In genomic region chr1:192736524-192736923, GRCm38 (mm10) we compare ENCODE assay signal across 9 mouse cellular contexts. TPM values are rescaled to one million over a fixed set of nuclear protein-coding genes. Genes with fewer than 3 reads are reported as not detected.
DNase-seq lines count a peak whose midpoint lies in the region; ATAC-seq lines count a peak whose summit lies in the region.
"Had no signal": no experiment of that assay in that cellular context is flagged by ENCODE, and none has a peak within 500 bp of the region (broad histone marks: within the 10 kb centered on the region; RNA-seq: fewer than 3 reads in every experiment).

No protein-coding gene starts in this region.

- H3K4me3 ChIP-seq in kidney, embryonic 14.5 days (ENCODE audit: low read length), result no peak overlapping the region
- H3K4me3 ChIP-seq in limb, embryonic 11.5 days (ENCODE audit: low read depth, low read length), result no peak overlapping the region
- H3K4me3 ChIP-seq: left cerebral cortex, adult 2 months had no signal

- H3K9ac ChIP-seq in kidney, embryonic 14.5 days (ENCODE audit: low read depth, low read length), result no peak overlapping the region
- peak overlapping the region; percentile 43 for H3K9ac ChIP-seq in limb, embryonic 11.5 days (ENCODE audit: low read length)

- peak; percentile 18 for DNase-seq in cerebellum, adult 11-12 months
- DNase-seq in cerebellum, adult 9-10 months, result no peak
- DNase-seq in kidney, adult 8-10 months, result no peak
- peak; percentile 57 to 65 for DNase-seq in cerebellum, postnatal 10 days
- peak; percentile 54 for DNase-seq in limb, embryonic 11.5 days (ENCODE audit: low spot score)
- no peak for DNase-seq in ovary, adult 18-20 months (ENCODE audit: low spot score)
- DNase-seq in left cerebral cortex, postnatal 36 days (ENCODE audit: low spot score in 2 of 2), result no peak

- no peak overlapping the region for H3K4me2 ChIP-seq in kidney, embryonic 14.5 days (replicated peaks; ENCODE audit: low read depth, low read length)
- H3K4me2 ChIP-seq in limb, embryonic 11.5 days (ENCODE audit: low read depth, severe bottlenecking), result no peak overlapping the region

- intact Hi-C loops in left cerebral cortex, postnatal 36 days (cut with DNase I), result no loop called here

- peak; percentile 29 for ATAC-seq in kidney, embryonic 14.5 days (ENCODE audit: low FRiP score, low TSS enrichment)
- peak; percentile 54; the same call in 1 of the 2 replicates for ATAC-seq in limb, embryonic 11.5 days (ENCODE audit: insufficient number of reproducible peaks, low FRiP score, low TSS enrichment, low read depth)

- peak overlapping the region; percentile 83 for H3K27ac ChIP-seq in kidney, embryonic 14.5 days (ENCODE audit: low read depth, low read length)
- peak overlapping the region; percentile 89 for H3K27ac ChIP-seq in limb, embryonic 11.5 days (replicated peaks; ENCODE audit: low read depth, low read length)
- H3K27ac ChIP-seq: left cerebral cortex, adult 2 months had no signal

- peaks cover 16% of the 10 kb centered on the region for H3K4me1 ChIP-seq in kidney, embryonic 14.5 days (ENCODE audit: control insufficient read depth, insufficient read depth, low read length)
- H3K4me1 ChIP-seq in limb, embryonic 11.5 days (ENCODE audit: control insufficient read depth, insufficient read depth, low read length), result peaks cover 14% of the 10 kb centered on the region

- 61% methylated on average over 3 of the region's 3 CpGs for WGBS in kidney, embryonic 14.5 days
- WGBS in limb, embryonic 11.5 days, result 48% methylated on average over 3 of the region's 3 CpGs

- H3K27me3 ChIP-seq in kidney, embryonic 14.5 days (ENCODE audit: control insufficient read depth, insufficient read depth, low read length), result no peaks in the 10 kb centered on the region
- no peaks in the 10 kb centered on the region for H3K27me3 ChIP-seq in limb, embryonic 11.5 days (ENCODE audit: control insufficient read depth, insufficient read depth, low read length)

- H3K36me3 ChIP-seq in kidney, embryonic 14.5 days (ENCODE audit: control insufficient read depth, insufficient read depth, low read length), result no peaks in the 10 kb centered on the region
- H3K36me3 ChIP-seq in limb, embryonic 11.5 days (ENCODE audit: control insufficient read depth, insufficient read depth, low read length), result no peaks in the 10 kb centered on the region

- H3K9me3 ChIP-seq in kidney, embryonic 14.5 days (ENCODE audit: control insufficient read depth, low read length), result no peaks in the 10 kb centered on the region
- H3K9me3 ChIP-seq in limb, embryonic 11.5 days (ENCODE audit: control insufficient read depth, low read length), result no peaks in the 10 kb centered on the region

RNA-seq across cellular contexts. Expression of gene Hhat, which starts 34.5 kb away (rescaled TPM):
- polyA plus RNA-seq in kidney, embryonic 14.5 days (2014; fragmentation: Nextera tagmentation; extraction: Ambion mirVana), result 11.4 and 16.5 TPM in 2 replicates
- polyA plus RNA-seq in limb, embryonic 11.5 days (2014; fragmentation: Nextera tagmentation; extraction: Ambion mirVana), result 12.3 and 16.6 TPM in 2 replicates
- total RNA-seq in left cerebral cortex, postnatal 36 days (2021), result 1 to 10 TPM; 1.2 to 2.3 TPM

Comparison
In these comparisons a context has a peak if more than half of its experiments do, and no peak if none do; other contexts are left out.
1. DNase-seq: peak in cerebellum, adult 11-12 months (single experiment), cerebellum, postnatal 10 days (2 of 2) and limb, embryonic 11.5 days (single experiment); none in cerebellum, adult 9-10 months (single experiment), kidney, adult 8-10 months (0 of 2), ovary, adult 18-20 months (single experiment) and left cerebral cortex, postnatal 36 days (0 of 2).